10 mouse cellular contexts compared by ENCODE assay signal in genomic region chr16:44331154-44331553, GRCm38 (mm10). TPM values are rescaled to one million over a fixed set of nuclear protein-coding genes. Genes with fewer than 3 reads are reported as not detected.
A peak's percentile ranks its signal among the peaks of the same experiment; 100 is the strongest.
DNase-seq lines count a peak whose midpoint lies in the region; ATAC-seq and TF ChIP-seq lines count a peak whose summit lies in the region.
"Had no signal": no experiment of that assay in that cellular context is flagged by ENCODE, and none has a peak within 500 bp of the region (broad histone marks: within the 10 kb centered on the region; RNA-seq: fewer than 3 reads in every experiment).

No protein-coding gene starts in this region.

- H3K4me1 ChIP-seq in forebrain, embryonic 10.5 days, result peaks cover 25% of the 10 kb centered on the region
- H3K4me1 ChIP-seq in forebrain, embryonic 13.5 days, result peaks cover 14% of the 10 kb centered on the region
- peaks cover 13% of the 10 kb centered on the region for H3K4me1 ChIP-seq in limb, embryonic 12.5 days (replicated peaks)
- peaks cover 4% of the 10 kb centered on the region for H3K4me1 ChIP-seq in thymus, adult 2 months (replicated peaks; ENCODE audit: control insufficient read depth, insufficient read depth, low read length)

- H3K27ac ChIP-seq in forebrain, embryonic 10.5 days, result no peak overlapping the region
- no peak overlapping the region for H3K27ac ChIP-seq in forebrain, embryonic 13.5 days
- H3K27ac ChIP-seq in limb, embryonic 12.5 days, result no peak overlapping the region
- H3K27ac ChIP-seq in thymus, adult 2 months (ENCODE audit: control insufficient read depth, insufficient read depth, low read length), result no peak overlapping the region
- H3K27ac ChIP-seq: limb, embryonic 15.5 days had no signal

- no peak overlapping the region for H3K4me2 ChIP-seq in forebrain, embryonic 13.5 days
- peak overlapping the region; percentile 99 for H3K4me2 ChIP-seq in limb, embryonic 12.5 days

- intact Hi-C loops in heart, postnatal 14 days (cut with DNase I), result no loop called here

- no peak overlapping the region for H3K9ac ChIP-seq in forebrain, embryonic 13.5 days
- H3K9ac ChIP-seq in limb, embryonic 12.5 days (replicated peaks), result no peak overlapping the region

- DNase-seq in forebrain, embryonic 10.5 days (ENCODE audit: extremely low spot score, low spot score), result peak; percentile 31
- peak; percentile 36 for DNase-seq in ES-CJ7 (ENCODE audit: low read depth, low spot score)
- peak; percentile 24 for DNase-seq in embryo, embryonic 11 days
- DNase-seq in thymus, adult 2 months, result no peak
- no peak for DNase-seq in heart, postnatal 14 days

- no peak for TF ChIP-seq CTCF in thymus, adult 2 months (IDR thresholded peaks at IDR 0.05; ENCODE audit: borderline replicate concordance, control insufficient read depth, extremely low read depth, insufficient read depth, low read length, poor library complexity)

- H3K27me3 ChIP-seq in forebrain, embryonic 10.5 days (ENCODE audit: poor library complexity, severe bottlenecking), result peaks cover 49% of the 10 kb centered on the region
- peaks cover 26% of the 10 kb centered on the region for H3K27me3 ChIP-seq in forebrain, embryonic 13.5 days
- peaks cover 34% of the 10 kb centered on the region for H3K27me3 ChIP-seq in limb, embryonic 12.5 days
- no peaks in the 10 kb centered on the region for H3K27me3 ChIP-seq in thymus, adult 2 months (ENCODE audit: control insufficient read depth, insufficient read depth, low read length)

- peaks cover 5% of the 10 kb centered on the region; the same call in 1 of the 2 replicates for H3K9me3 ChIP-seq in forebrain, embryonic 10.5 days
- H3K9me3 ChIP-seq in forebrain, embryonic 13.5 days (replicated peaks), result no peaks in the 10 kb centered on the region
- H3K9me3 ChIP-seq in limb, embryonic 12.5 days, result 0 out of 2 replicates have a peak, but pooled peaks cover 4% of the 10 kb centered on the region
- H3K9me3 ChIP-seq: limb, embryonic 15.5 days had no signal

- no peak overlapping the region for H3K4me3 ChIP-seq in forebrain, embryonic 10.5 days
- H3K4me3 ChIP-seq in forebrain, embryonic 13.5 days, result no peak overlapping the region
- no peak overlapping the region for H3K4me3 ChIP-seq in limb, embryonic 12.5 days (replicated peaks)
- H3K4me3 ChIP-seq in thymus, adult 2 months (ENCODE audit: control insufficient read depth, insufficient read depth, low read length), result no peak overlapping the region
- H3K4me3 ChIP-seq: erythroblast, embryonic 14.5 days had no signal

- WGBS in forebrain, embryonic 10.5 days, result 12% methylated on average over 9 of the region's 9 CpGs
- WGBS in forebrain, embryonic 13.5 days, result 15% methylated on average over 9 of the region's 9 CpGs
- WGBS in limb, embryonic 12.5 days, result 12% methylated on average over 9 of the region's 9 CpGs
- 83% methylated on average over 9 of the region's 9 CpGs for WGBS in thymus, adult 2 months

- ATAC-seq in forebrain, embryonic 13.5 days, result no peak
- ATAC-seq in limb, embryonic 12.5 days (ENCODE audit: insufficient number of reproducible peaks, insufficient read depth, low FRiP score, low TSS enrichment, low read depth), result no peak
- ATAC-seq in erythroid progenitor cell, adult 5-6 weeks (replicated peaks; ENCODE audit: low FRiP score, poor library complexity, severe bottlenecking), result no peak

- TF ChIP-seq POLR2A in thymus, adult 2 months (IDR thresholded peaks at IDR 0.05; ENCODE audit: control insufficient read depth, extremely low read depth, insufficient read depth, low read length, poor library complexity), result no peak

- no peaks in the 10 kb centered on the region for H3K36me3 ChIP-seq in forebrain, embryonic 10.5 days (replicated peaks)
- H3K36me3 ChIP-seq in forebrain, embryonic 13.5 days (ENCODE audit: poor library complexity, severe bottlenecking), result no peaks in the 10 kb centered on the region
- no peaks in the 10 kb centered on the region for H3K36me3 ChIP-seq in limb, embryonic 12.5 days
- no peaks in the 10 kb centered on the region for H3K36me3 ChIP-seq in thymus, adult 2 months (ENCODE audit: control insufficient read depth, insufficient read depth, low read length)
- H3K36me3 ChIP-seq: limb, embryonic 15.5 days had no signal

RNA-seq across cellular contexts. Expression of gene Sidt1, which starts 1.8 kb away (rescaled TPM):
- 0.15 and 0.18 TPM in 2 replicates for polyA plus RNA-seq in forebrain, embryonic 10.5 days (2016; fragmentation: Nextera tagmentation; extraction: Ambion mirVana)
- polyA plus RNA-seq in forebrain, embryonic 13.5 days (2015; fragmentation: Nextera tagmentation; extraction: Ambion mirVana), result 0.67 and 0.70 TPM in 2 replicates
- polyA plus RNA-seq in limb, embryonic 12.5 days (2016; fragmentation: Nextera tagmentation; extraction: Ambion mirVana), result 0.06 and 0.10 TPM in 2 replicates
- polyA plus RNA-seq in thymus, adult 2 months (2012; rRNA removed), result 8.8 and 9.9 TPM in 2 replicates
- total RNA-seq in erythroid progenitor cell, adult 5-6 weeks (2015; ENCODE audit: low replicate concordance), result 3.2 TPM in 1 of 2 replicates, not detected in the other
- 0.90 TPM in 1 of 2 replicates, not detected in the other for total RNA-seq in erythroid progenitor cell, adult 5-6 weeks (2017; ENCODE audit: low replicate concordance)
- under 1 TPM; 0.49 to 0.74 TPM for total RNA-seq in heart, postnatal 14 days (2021)
- polyA plus RNA-seq: erythroblast, embryonic 14.5 days had no signal

RNA-seq across cellular contexts. Expression of gene Spice1, which starts 15.8 kb away (rescaled TPM):
- polyA plus RNA-seq in forebrain, embryonic 10.5 days (2016; fragmentation: Nextera tagmentation; extraction: Ambion mirVana), result 32.4 and 35.9 TPM in 2 replicates
- polyA plus RNA-seq in forebrain, embryonic 13.5 days (2015; fragmentation: Nextera tagmentation; extraction: Ambion mirVana), result 26.8 and 28.2 TPM in 2 replicates
- polyA plus RNA-seq in limb, embryonic 12.5 days (2016; fragmentation: Nextera tagmentation; extraction: Ambion mirVana), result 27.5 and 32.2 TPM in 2 replicates
- 13.4 TPM in 2 replicates for polyA plus RNA-seq in thymus, adult 2 months (2012; rRNA removed)
- total RNA-seq in erythroid progenitor cell, adult 5-6 weeks (2015; ENCODE audit: low replicate concordance), result 16.9 and 39.4 TPM in 2 replicates
- 11.5 and 23.9 TPM in 2 replicates for total RNA-seq in erythroid progenitor cell, adult 5-6 weeks (2017; ENCODE audit: low replicate concordance)
- 10 to 100 TPM in 1 of 2 experiments, 1 to 10 TPM in 1; 8.8 to 10.0 TPM for total RNA-seq in heart, postnatal 14 days (2021)

Comparison
In these comparisons a context has a peak if more than half of its experiments do, and no peak if none do; other contexts are left out.
1. DNase-seq: peak in forebrain, embryonic 10.5 days (single experiment), ES-CJ7 (single experiment) and embryo, embryonic 11 days (single experiment); none in thymus, adult 2 months (single experiment) and heart, postnatal 14 days (0 of 2).